Mouse (Mus musculus) liver, adult 2 months (tissue): Measurements from ENCODE around the gene Nfs1.

Source experiments
- CTCF ChIP-seq: fragments of 200-500 bp; IDR thresholded peaks from 2 replicates; pipeline ENCODE4 v1.5.1; 2011; ENCODE audit warnings: low read depth, low read length, control low read depth
- POLR2A ChIP-seq: fragments of 200-500 bp; IDR thresholded peaks from 2 replicates; pipeline ENCODE4 v1.6.1; 2011; ENCODE audit warnings: low read length, control low read depth; ENCODE audit not compliant: insufficient read depth; ENCODE audit errors: extremely low read depth

- TF ChIP-seq CTCF, result no peak
- no peak for TF ChIP-seq POLR2A
Observed at GRCm38 (mm10) chr2:156087391-156088110, 56.4 kb downstream of the Nfs1 start.
